Mouse (Mus musculus): ENCODE measurements around the gene Flt1. TPM values are rescaled to one million over a fixed set of nuclear protein-coding genes. Genes with fewer than 3 reads are reported as not detected.
"Not testable (repeated sequence)": the region's sequence is repeated elsewhere in the genome, so short reads cannot be mapped to it uniquely, and the experiment has no call there.

Gene Flt1
- polyA plus RNA-seq, 1 experiment: 32.5 TPM

GRCm38 (mm10) chr5:147630426-147631290 is 95.2 kb downstream of the Flt1 start:
- TF ChIP-seq POLR2A (IDR thresholded peaks at IDR 0.05; ENCODE audit: borderline replicate concordance, extremely low read depth, low read depth, low read length): no peak
- TF ChIP-seq CTCF (IDR thresholded peaks at IDR 0.05; ENCODE audit: insufficient read depth, low read length): no peak
- DNase-seq: no peak
- 52% methylated on average over 17 of the region's 17 CpGs for WGBS
- H3K4me3 ChIP-seq (replicated peaks; ENCODE audit: extremely low read depth, low read depth, low read length): no peak overlapping the region
- peaks cover 8% of the 10 kb centered on the region for H3K4me1 ChIP-seq (ENCODE audit: control insufficient read depth, insufficient read depth, low read length)

GRCm38 (mm10) chr5:147626944-147627343 is 98.9 kb downstream of the Flt1 start:
- DNase-seq: no peak
- Histone ChIP-seq H3K4me3 (replicated peaks; ENCODE audit: extremely low read depth, low read depth, low read length) (no peak overlapping the region), H3K4me1 (ENCODE audit: control insufficient read depth, insufficient read depth, low read length) (peaks cover 8% of the 10 kb centered on the region)
- TF ChIP-seq POLR2A (IDR thresholded peaks at IDR 0.05; ENCODE audit: borderline replicate concordance, extremely low read depth, low read depth, low read length) (no peak), CTCF (IDR thresholded peaks at IDR 0.05; ENCODE audit: insufficient read depth, low read length) (no peak)
- 61% methylated on average over 2 of the region's 2 CpGs for WGBS

DNA sequence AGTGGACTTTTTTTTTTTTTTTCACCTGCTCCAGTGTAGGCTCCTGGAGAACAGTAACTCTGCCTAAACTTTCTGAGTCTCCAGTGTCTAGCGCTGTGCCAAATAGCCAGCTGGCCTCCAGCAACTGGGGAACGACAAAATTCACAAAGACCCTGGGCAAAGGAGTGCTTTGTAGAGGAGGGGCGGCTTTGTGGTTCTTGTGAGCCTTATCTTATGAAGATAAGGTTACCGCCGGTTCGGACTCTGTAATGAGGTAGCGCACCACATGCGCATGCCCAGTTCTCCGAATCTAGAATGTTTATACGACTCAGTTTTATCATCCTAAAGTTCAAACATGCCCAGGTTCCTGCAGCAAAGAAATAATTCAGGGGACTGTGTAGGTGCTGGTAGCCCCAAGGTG is 102.1 kb downstream of the Flt1 start:
- peaks cover 6% of the 10 kb centered on the region; the same call in 1 of the 2 replicates for H3K4me1 ChIP-seq (ENCODE audit: control insufficient read depth, insufficient read depth, low read length)
- TF ChIP-seq CTCF (IDR thresholded peaks at IDR 0.05; ENCODE audit: insufficient read depth, low read length) (no peak), POLR2A (IDR thresholded peaks at IDR 0.05; ENCODE audit: borderline replicate concordance, extremely low read depth, low read depth, low read length) (no peak)
- no peak for DNase-seq
- 48% methylated on average over 10 of the region's 10 CpGs for WGBS
- no peak overlapping the region for H3K4me3 ChIP-seq (replicated peaks; ENCODE audit: extremely low read depth, low read depth, low read length)

GRCm38 (mm10) chr5:147620178-147620577 is 105.6 kb downstream of the Flt1 start:
- TF ChIP-seq POLR2A (IDR thresholded peaks at IDR 0.05; ENCODE audit: borderline replicate concordance, extremely low read depth, low read depth, low read length): no peak
- TF ChIP-seq CTCF (IDR thresholded peaks at IDR 0.05; ENCODE audit: insufficient read depth, low read length): no peak
- WGBS: 8% methylated on average over 2 of the region's 2 CpGs
- DNase-seq: no peak
- Histone ChIP-seq H3K4me3 (replicated peaks; ENCODE audit: extremely low read depth, low read depth, low read length) (no peak overlapping the region), H3K4me1 (ENCODE audit: control insufficient read depth, insufficient read depth, low read length) (peaks cover 9% of the 10 kb centered on the region; the same call in 1 of the 2 replicates)

GRCm38 (mm10) chr5:147618243-147618642 is 107.6 kb downstream of the Flt1 start:
- WGBS: 58% methylated on average over 10 of the region's 10 CpGs
- TF ChIP-seq POLR2A (IDR thresholded peaks at IDR 0.05; ENCODE audit: borderline replicate concordance, extremely low read depth, low read depth, low read length) (no peak), CTCF (IDR thresholded peaks at IDR 0.05; ENCODE audit: insufficient read depth, low read length) (no peak)
- Histone ChIP-seq H3K4me3 (replicated peaks; ENCODE audit: extremely low read depth, low read depth, low read length) (no peak overlapping the region), H3K4me1 (ENCODE audit: control insufficient read depth, insufficient read depth, low read length) (peaks cover 15% of the 10 kb centered on the region; the same call in 1 of the 2 replicates)
- DNase-seq: no peak

GRCm38 (mm10) chr5:147616450-147616849 is 109.4 kb downstream of the Flt1 start:
- 44% methylated on average over 3 of the region's 3 CpGs for WGBS
- TF ChIP-seq CTCF (IDR thresholded peaks at IDR 0.05; ENCODE audit: insufficient read depth, low read length) (0 out of 2 replicates have a peak, but pooled peaks have one; percentile 4), POLR2A (IDR thresholded peaks at IDR 0.05; ENCODE audit: borderline replicate concordance, extremely low read depth, low read depth, low read length) (no peak)
- no peak overlapping the region for H3K4me3 ChIP-seq (replicated peaks; ENCODE audit: extremely low read depth, low read depth, low read length)
- H3K4me1 ChIP-seq (ENCODE audit: control insufficient read depth, insufficient read depth, low read length): peaks cover 15% of the 10 kb centered on the region; the same call in 1 of the 2 replicates
- no peak for DNase-seq

GRCm38 (mm10) chr5:147614659-147615058 is 111.2 kb downstream of the Flt1 start:
- H3K4me1 ChIP-seq (ENCODE audit: control insufficient read depth, insufficient read depth, low read length): peaks cover 8% of the 10 kb centered on the region; the same call in 1 of the 2 replicates
- TF ChIP-seq CTCF (IDR thresholded peaks at IDR 0.05; ENCODE audit: insufficient read depth, low read length) (no peak), POLR2A (IDR thresholded peaks at IDR 0.05; ENCODE audit: borderline replicate concordance, extremely low read depth, low read depth, low read length) (no peak)
- WGBS: 49% methylated on average over 6 of the region's 6 CpGs
- H3K4me3 ChIP-seq (replicated peaks; ENCODE audit: extremely low read depth, low read depth, low read length): no peak overlapping the region
- DNase-seq: no peak

DNA sequence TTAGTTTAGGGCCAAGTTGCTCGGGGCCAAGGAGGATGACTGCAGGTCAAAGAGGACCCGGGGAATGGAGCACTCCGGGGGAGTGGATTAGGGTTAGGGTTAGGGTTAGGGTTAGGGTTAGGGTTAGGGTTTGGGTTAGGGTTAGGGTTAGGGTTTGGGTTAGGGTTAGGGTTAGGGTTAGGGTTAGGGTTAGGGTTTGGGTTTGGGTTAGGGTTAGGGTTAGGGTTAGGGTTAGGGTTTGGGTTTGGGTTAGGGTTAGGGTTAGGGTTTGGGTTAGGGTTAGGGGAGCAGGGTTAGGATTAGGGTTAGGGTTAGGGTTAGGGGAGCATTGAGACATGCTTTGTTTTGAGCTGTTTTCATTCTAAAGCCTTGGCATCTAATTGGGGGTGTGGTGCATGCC is 114.5 kb downstream of the Flt1 start:
- not testable (repeated sequence) for DNase-seq

GRCm38 (mm10) chr5:147607256-147607975 is 118.4 kb downstream of the Flt1 start:
- Histone ChIP-seq H3K4me3 (replicated peaks; ENCODE audit: extremely low read depth, low read depth, low read length) (no peak overlapping the region), H3K4me1 (ENCODE audit: control insufficient read depth, insufficient read depth, low read length) (no peaks in the 10 kb centered on the region)
- no peak for DNase-seq
- TF ChIP-seq CTCF (IDR thresholded peaks at IDR 0.05; ENCODE audit: insufficient read depth, low read length) (no peak), POLR2A (IDR thresholded peaks at IDR 0.05; ENCODE audit: borderline replicate concordance, extremely low read depth, low read depth, low read length) (no peak)
- 70% methylated on average over 13 of the region's 13 CpGs for WGBS

More for the DNA sequence above, 114.5 kb downstream of the Flt1 start:
- WGBS: 56% methylated on average over 3 of the region's 3 CpGs
- not testable (repeated sequence) for H3K4me3 ChIP-seq (replicated peaks; ENCODE audit: extremely low read depth, low read depth, low read length); H3K4me1 ChIP-seq (ENCODE audit: control insufficient read depth, insufficient read depth, low read length)

Measured in lung, adult 2 months (tissue).